Mouse (Mus musculus) lung, postnatal 0 days (tissue): ENCODE results near the gene Car12.

Experiments
- CTCF ChIP-seq: IDR thresholded peaks from 2 replicates; pipeline ENCODE4 v1.5.1; 2016; ENCODE audit warnings: antibody characterized with exemption, mild to moderate bottlenecking
- EP300 ChIP-seq: IDR thresholded peaks from 2 replicates; pipeline ENCODE4 v1.6.1; 2016; ENCODE audit warnings: antibody characterized with exemption, mild to moderate bottlenecking, control low read depth

DNA sequence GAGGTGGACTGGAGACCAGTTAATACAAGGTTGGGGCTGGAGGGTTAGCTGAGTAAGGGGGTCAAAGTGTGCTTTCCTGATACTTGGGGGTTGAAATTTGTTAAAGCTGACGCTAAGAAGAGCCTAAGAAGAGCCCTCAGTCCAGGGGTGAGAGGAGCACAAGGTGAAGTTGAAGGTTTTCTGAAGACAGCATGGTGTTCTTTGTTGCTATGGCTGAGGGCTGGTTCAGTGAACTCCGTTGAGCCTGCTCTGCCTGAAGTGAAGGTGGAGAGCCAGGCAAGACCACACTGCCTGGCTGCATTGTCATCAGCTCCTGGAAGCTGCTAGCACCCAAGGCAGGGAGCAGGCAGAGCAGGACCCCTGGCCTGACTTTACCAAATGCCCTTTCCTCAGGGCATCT, 1.9 kb downstream of the Car12 start:
- no peak for TF ChIP-seq CTCF
- TF ChIP-seq EP300 = no peak
